In genomic region chr10:83974548-83974947, GRCm38 (mm10) we compare ENCODE assay signal across 16 mouse cellular contexts.
DNase-seq lines count a peak whose midpoint lies in the region; ATAC-seq and TF ChIP-seq lines count a peak whose summit lies in the region.
"Had no signal": no experiment of that assay in that cellular context is flagged by ENCODE, and none has a peak within 500 bp of the region (broad histone marks: within the 10 kb centered on the region; RNA-seq: fewer than 3 reads in every experiment).

No protein-coding gene starts in this region.

- no peaks in the 10 kb centered on the region for H3K36me3 ChIP-seq in embryonic facial prominence, embryonic 14.5 days (ENCODE audit: control insufficient read depth, insufficient read depth, low read length)
- H3K36me3 ChIP-seq in embryonic facial prominence, embryonic 10.5 days (replicated peaks) = no peaks in the 10 kb centered on the region
- H3K36me3 ChIP-seq in kidney, adult 2 months (ENCODE audit: control insufficient read depth, insufficient read depth, low read length) = no peaks in the 10 kb centered on the region
- H3K36me3 ChIP-seq in hindbrain, embryonic 12.5 days = no peaks in the 10 kb centered on the region
- H3K36me3 ChIP-seq: hindbrain, embryonic 10.5 days; neural tube, embryonic 13.5 days; stomach, embryonic 15.5 days had no signal

- no peaks in the 10 kb centered on the region for H3K27me3 ChIP-seq in embryonic facial prominence, embryonic 14.5 days (replicated peaks; ENCODE audit: control insufficient read depth, insufficient read depth, low read length)
- no peaks in the 10 kb centered on the region for H3K27me3 ChIP-seq in embryonic facial prominence, embryonic 10.5 days (replicated peaks; ENCODE audit: low read depth, poor library complexity, severe bottlenecking)
- no peaks in the 10 kb centered on the region for H3K27me3 ChIP-seq in kidney, adult 2 months (replicated peaks; ENCODE audit: control insufficient read depth, insufficient read depth, low read length)
- no peaks in the 10 kb centered on the region for H3K27me3 ChIP-seq in hindbrain, embryonic 12.5 days
- H3K27me3 ChIP-seq: neural tube, embryonic 13.5 days; stomach, embryonic 15.5 days had no signal

- no peak overlapping the region for H3K4me3 ChIP-seq in embryonic facial prominence, embryonic 14.5 days (ENCODE audit: low read depth, low read length)
- no peak overlapping the region for H3K4me3 ChIP-seq in embryonic facial prominence, embryonic 10.5 days
- H3K4me3 ChIP-seq in kidney, adult 2 months (ENCODE audit: insufficient read depth, low read depth, low read length) = no peak overlapping the region
- no peak overlapping the region for H3K4me3 ChIP-seq in hindbrain, embryonic 12.5 days
- H3K4me3 ChIP-seq: hindbrain, embryonic 10.5 days; neural tube, embryonic 13.5 days; stomach, embryonic 15.5 days had no signal

- TF ChIP-seq POLR2A in kidney, adult 2 months (IDR thresholded peaks at IDR 0.05; ENCODE audit: low read depth, low read length) = no peak

- ATAC-seq in embryonic facial prominence, embryonic 14.5 days (ENCODE audit: low read depth) = no peak
- no peak for ATAC-seq in hindbrain, embryonic 12.5 days (ENCODE audit: low FRiP score)
- ATAC-seq: forebrain, embryonic 14.5 days; inflammation-experienced regulatory T-cells, adult 6 months had no signal

- peak; percentile 43 for DNase-seq in embryonic facial prominence, embryonic 14.5 days (ENCODE audit: low spot score)
- no peak for DNase-seq in embryonic facial prominence, embryonic 10.5 days (ENCODE audit: low spot score)
- DNase-seq in kidney, adult 2 months = peak; percentile 44
- no peak for DNase-seq in kidney, postnatal 4 days
- peak; percentile 39 for DNase-seq in lung, postnatal 10 days
- DNase-seq in lung, adult 18-20 months = no peak
- no peak for DNase-seq in thymus, postnatal 25 days
- DNase-seq: adrenal gland, postnatal 25 days; cerebellum, adult 9-10 months; lung, adult 2 months had no signal

- H3K4me1 ChIP-seq in embryonic facial prominence, embryonic 14.5 days (ENCODE audit: control insufficient read depth, insufficient read depth, low read length) = no peaks in the 10 kb centered on the region; the same call in 1 of the 2 replicates
- peaks cover 34% of the 10 kb centered on the region for H3K4me1 ChIP-seq in embryonic facial prominence, embryonic 10.5 days
- H3K4me1 ChIP-seq in kidney, adult 2 months (ENCODE audit: control insufficient read depth, insufficient read depth, low read length) = no peaks in the 10 kb centered on the region
- peaks cover 5% of the 10 kb centered on the region; the same call in 1 of the 2 replicates for H3K4me1 ChIP-seq in hindbrain, embryonic 12.5 days
- H3K4me1 ChIP-seq: neural tube, embryonic 13.5 days; stomach, embryonic 15.5 days had no signal

- no peak overlapping the region for H3K4me2 ChIP-seq in embryonic facial prominence, embryonic 14.5 days (ENCODE audit: low read depth, low read length)
- no peak overlapping the region for H3K4me2 ChIP-seq in hindbrain, embryonic 12.5 days (replicated peaks)
- H3K4me2 ChIP-seq: neural tube, embryonic 13.5 days; stomach, embryonic 15.5 days had no signal

- no peak overlapping the region for H3K9ac ChIP-seq in embryonic facial prominence, embryonic 14.5 days (ENCODE audit: low read depth, low read length)
- H3K9ac ChIP-seq in hindbrain, embryonic 12.5 days = no peak overlapping the region
- H3K9ac ChIP-seq: neural tube, embryonic 13.5 days; stomach, embryonic 15.5 days had no signal

- no peaks in the 10 kb centered on the region for H3K9me3 ChIP-seq in embryonic facial prominence, embryonic 14.5 days (ENCODE audit: control insufficient read depth, low read length)
- H3K9me3 ChIP-seq in embryonic facial prominence, embryonic 10.5 days = no peaks in the 10 kb centered on the region
- H3K9me3 ChIP-seq in hindbrain, embryonic 12.5 days (replicated peaks) = no peaks in the 10 kb centered on the region
- H3K9me3 ChIP-seq: hindbrain, embryonic 10.5 days; neural tube, embryonic 13.5 days; stomach, embryonic 15.5 days had no signal

- 45% methylated on average over 6 of the region's 6 CpGs for WGBS in embryonic facial prominence, embryonic 14.5 days
- WGBS in embryonic facial prominence, embryonic 10.5 days = 83% methylated on average over 6 of the region's 6 CpGs
- WGBS in kidney, adult 2 months = 75% methylated on average over 6 of the region's 6 CpGs
- WGBS in hindbrain, embryonic 12.5 days = 83% methylated on average over 6 of the region's 6 CpGs

- no peak for TF ChIP-seq CTCF in kidney, adult 2 months (conservative IDR thresholded peaks at IDR 0.05; ENCODE audit: insufficient read depth, insufficient read length, low read depth, low read length)

- H3K27ac ChIP-seq in embryonic facial prominence, embryonic 14.5 days (replicated peaks; ENCODE audit: low read depth, low read length) = no peak overlapping the region
- no peak overlapping the region for H3K27ac ChIP-seq in embryonic facial prominence, embryonic 10.5 days (replicated peaks)
- H3K27ac ChIP-seq in kidney, adult 2 months (ENCODE audit: insufficient read depth, low read depth, low read length) = no peak overlapping the region
- H3K27ac ChIP-seq in hindbrain, embryonic 12.5 days = no peak overlapping the region
- H3K27ac ChIP-seq: hindbrain, embryonic 10.5 days; neural tube, embryonic 13.5 days; stomach, embryonic 15.5 days had no signal

Comparison
In these comparisons a context has a peak if more than half of its experiments do, and no peak if none do; other contexts are left out.
1. DNase-seq: peak in embryonic facial prominence, embryonic 14.5 days (single experiment), kidney, adult 2 months (single experiment) and lung, postnatal 10 days (single experiment); none in embryonic facial prominence, embryonic 10.5 days (single experiment), kidney, postnatal 4 days (0 of 2), lung, adult 18-20 months (0 of 2) and thymus, postnatal 25 days (single experiment).